Mouse (Mus musculus) cortical plate, adult 2 months (tissue): Measurements from ENCODE around the gene Ptgfrn.

Experiments used
- CTCF ChIP-seq: fragments of 200-500 bp; IDR thresholded peaks from 2 replicates; pipeline ENCODE4 v1.5.1; 2011; ENCODE audit warnings: mild to moderate bottlenecking, control low read depth, low read length; ENCODE audit not compliant: insufficient read depth; ENCODE audit errors: extremely low read depth
- POLR2A ChIP-seq: fragments of 200-500 bp; IDR thresholded peaks from 2 replicates; pipeline ENCODE4 v1.6.1; 2011; ENCODE audit warnings: mild to moderate bottlenecking, low read length, control low read depth; ENCODE audit not compliant: insufficient read depth; ENCODE audit errors: extremely low read depth

DNA sequence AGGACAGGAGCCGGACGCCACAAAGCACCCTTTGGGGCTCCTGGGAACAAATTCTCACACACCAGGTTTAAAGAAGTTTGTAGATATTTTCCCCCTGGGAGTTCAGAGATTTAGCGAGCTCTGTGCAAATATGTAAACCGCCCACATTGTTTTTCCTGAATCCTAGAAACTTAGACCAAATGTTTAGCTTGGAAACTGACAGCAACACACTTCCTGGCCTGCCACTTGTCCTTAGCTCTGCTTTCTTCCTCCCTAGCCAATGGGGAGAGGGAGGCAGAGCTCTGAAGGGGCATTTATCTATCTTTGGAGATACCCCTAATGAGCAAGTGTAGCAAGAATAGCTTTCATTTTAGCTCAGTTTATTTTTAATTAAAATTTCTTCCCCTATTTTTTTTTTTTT, 94.8 kb downstream of the Ptgfrn start:
- no peak for TF ChIP-seq POLR2A
- no peak for TF ChIP-seq CTCF
